Mouse (Mus musculus) testis, adult 2 months (tissue): ENCODE measurements at regions not wholly inside any gene's neighbourhood (a gene's known extent, or its start where the extent isn't known, plus 50 kb on each side); places are given as distances from the start of the nearest gene placed in this dataset.

ENCODE experiments used
- CTCF ChIP-seq: fragments of 200-500 bp; IDR thresholded peaks from 2 replicates; pipeline ENCODE4 v1.5.1; 2012; ENCODE audit warnings: low read depth, mild to moderate bottlenecking, inconsistent platforms, low read length, moderate library complexity; ENCODE audit not compliant: control insufficient read depth, insufficient read depth, insufficient replicate concordance
- POLR2A ChIP-seq: fragments of 200-500 bp; IDR thresholded peaks from 2 replicates; pipeline ENCODE4 v1.6.1; 2012; ENCODE audit warnings: low read depth, mild to moderate bottlenecking, inconsistent platforms, low read length, moderate library complexity; ENCODE audit not compliant: control insufficient read depth

DNA sequence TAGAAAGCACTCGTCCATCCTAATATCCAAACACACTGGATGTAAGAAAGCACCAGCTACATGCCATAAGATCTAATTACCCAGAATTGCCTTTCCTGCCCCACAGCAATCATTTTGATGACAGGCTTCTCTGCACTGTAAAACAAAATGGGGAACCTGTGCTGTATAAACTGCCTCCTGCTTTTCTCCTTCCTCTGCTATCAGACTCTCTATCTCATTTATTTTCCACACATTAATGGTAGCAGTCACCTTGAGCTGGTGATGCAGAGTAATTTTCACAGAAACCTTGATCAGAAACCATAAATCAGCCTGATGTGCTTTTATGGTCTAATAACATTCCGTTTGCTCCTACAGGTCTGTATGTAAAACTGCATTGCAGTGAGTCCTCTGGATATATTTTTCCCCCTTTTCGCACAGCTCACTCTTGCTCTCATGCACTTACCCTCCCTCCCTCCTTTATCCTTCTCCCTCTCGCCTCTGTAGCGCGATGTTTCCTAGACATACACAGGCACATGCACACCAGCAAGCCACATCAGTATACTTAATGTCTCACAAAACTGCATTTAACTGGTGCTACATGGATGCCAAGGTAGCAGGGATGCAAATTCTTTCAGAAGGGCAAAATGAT lies 595.9 kb upstream of the Stxbp6 start:
- no peak for TF ChIP-seq CTCF
- TF ChIP-seq POLR2A = no peak
